Mouse (Mus musculus) limb, embryonic 10.5 days (tissue): ENCODE results near the gene Fzd1. TPM values are rescaled to one million over a fixed set of nuclear protein-coding genes. Genes with fewer than 3 reads are reported as not detected.

Experiments
- DNase-seq: peaks from one replicate; pipeline ENCODE4 v3.0.0-alpha.2; 2017; ENCODE audit warnings: low spot score
- H3K27ac ChIP-seq: fragments of 300-500 bp; sonication (generic); 2 replicates; pipeline ENCODE4 v1.5.1; 2016; ENCODE audit warnings: mild to moderate bottlenecking
- H3K27me3 ChIP-seq: fragments of 300-500 bp; sonication (generic); 2 replicates; pipeline ENCODE4 v1.6.1; 2016; ENCODE audit warnings: low read depth, mild to moderate bottlenecking; ENCODE audit not compliant: poor library complexity, severe bottlenecking
- H3K36me3 ChIP-seq: fragments of 300-500 bp; sonication (generic); 2 replicates; pipeline ENCODE4 v1.6.1; 2016; ENCODE audit warnings: mild to moderate bottlenecking, moderate library complexity
- H3K4me1 ChIP-seq: fragments of 300-500 bp; sonication (generic); 2 replicates; pipeline ENCODE4 v1.6.1; 2016
- H3K4me3 ChIP-seq: fragments of 300-500 bp; sonication (generic); 2 replicates; pipeline ENCODE4 v1.5.1; 2016; ENCODE audit warnings: mild to moderate bottlenecking, moderate library complexity
- H3K9me3 ChIP-seq: fragments of 300-500 bp; sonication (generic); replicated peaks from 2 replicates; pipeline ENCODE4 v1.6.1; 2016; ENCODE audit warnings: mild to moderate bottlenecking
- WGBS: fragments of 180-500 bp; shearing (Covaris S2); methylation state at CpG from one replicate; pipeline ENCODE4 v1.1.7; 2016; 5-methylcytosine and 5-hydroxymethylcytosine counted together
- polyA plus RNA-seq: library from polyadenylated mRNA; unstranded; fragments of >200 nt; fragmentation: Nextera tagmentation; extraction: Ambion mirVana; gene quantifications from 2 replicates; pipeline ENCODE4 v1.2.1, GENCODE M21; 2016

Fzd1 gene
- polyA plus RNA-seq, result 20.9 and 25.7 TPM in 2 replicates

DNA sequence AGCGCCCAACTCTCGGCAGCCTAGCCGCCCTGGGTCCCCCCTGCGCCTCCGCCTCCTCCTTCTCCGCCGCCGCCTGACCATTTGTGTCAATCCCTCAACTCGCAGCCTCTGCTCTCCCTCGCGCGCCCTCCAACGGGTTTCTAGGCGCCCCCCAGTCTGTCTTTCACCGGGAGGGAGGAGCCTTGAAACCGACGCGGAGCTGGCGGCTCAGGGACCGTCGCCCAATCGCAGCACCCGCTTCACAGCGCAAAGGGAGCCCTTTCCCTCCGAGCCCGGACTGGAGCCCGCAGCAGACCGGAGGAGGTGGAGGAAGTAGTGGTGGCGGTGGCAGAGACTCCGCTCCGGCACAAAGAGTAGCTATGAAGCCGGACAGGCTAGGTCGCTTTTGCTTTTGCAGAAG is at the start of gene Fzd1:
Fzd1 (minus strand) TSS at position 134 of the 400 bp plus-strand sequence.
- Histone ChIP-seq H3K4me3 (peak within 1 kb of the TSS; percentile 93), H3K27ac (peak within 1 kb of the TSS; percentile 98), H3K4me1 (peaks cover 46% of the 10 kb centered on the region), H3K9me3 (no peaks in the 10 kb centered on the region), H3K27me3 (no peaks in the 10 kb centered on the region), H3K36me3 (peaks cover 12% of the 10 kb centered on the region)
- peak; percentile 97 for DNase-seq
- WGBS, result under 1% methylated on average over 33 of the region's 33 CpGs

- no peaks in the 10 kb centered on the region for H3K27me3 ChIP-seq
- H3K27ac ChIP-seq, result peak overlapping the region; percentile 70
- no peak overlapping the region for H3K4me3 ChIP-seq
- no peaks in the 10 kb centered on the region for H3K36me3 ChIP-seq
- no peak for DNase-seq
- no peaks in the 10 kb centered on the region for H3K9me3 ChIP-seq
- peaks cover 27% of the 10 kb centered on the region for H3K4me1 ChIP-seq
- 45% methylated on average over 4 of the region's 4 CpGs for WGBS
Observed at GRCm38 (mm10) chr5:4805228-4805627, 47.4 kb upstream of the Fzd1 start.

- 82% methylated on average over 5 of the region's 5 CpGs for whole genome bisulfite sequencing
- Histone ChIP-seq H3K9me3 (no peaks in the 10 kb centered on the region), H3K4me3 (no peak overlapping the region), H3K4me1 (peaks cover 27% of the 10 kb centered on the region), H3K27me3 (no peaks in the 10 kb centered on the region), H3K36me3 (no peaks in the 10 kb centered on the region), H3K27ac (0 out of 2 replicates have a peak overlapping the region, but pooled peaks have one; percentile 70)
- DNase-seq, result no peak
Observed at GRCm38 (mm10) chr5:4803708-4804107, 45.9 kb upstream of the Fzd1 start.

- Histone ChIP-seq H3K27ac (no peak overlapping the region), H3K27me3 (no peaks in the 10 kb centered on the region), H3K9me3 (no peaks in the 10 kb centered on the region), H3K4me3 (no peak overlapping the region), H3K4me1 (peaks cover 27% of the 10 kb centered on the region), H3K36me3 (no peaks in the 10 kb centered on the region)
- no peak for DNase-seq
Observed at GRCm38 (mm10) chr5:4801971-4802370, 44.1 kb upstream of the Fzd1 start.

- Histone ChIP-seq H3K4me3 (no peak overlapping the region), H3K4me1 (peaks cover 26% of the 10 kb centered on the region), H3K9me3 (no peaks in the 10 kb centered on the region), H3K27me3 (no peaks in the 10 kb centered on the region), H3K36me3 (no peaks in the 10 kb centered on the region), H3K27ac (no peak overlapping the region)
- DNase-seq, result no peak
- WGBS, result 87% methylated on average over 8 of the region's 8 CpGs
Observed at GRCm38 (mm10) chr5:4801096-4801850, 43.4 kb upstream of the Fzd1 start.

DNA sequence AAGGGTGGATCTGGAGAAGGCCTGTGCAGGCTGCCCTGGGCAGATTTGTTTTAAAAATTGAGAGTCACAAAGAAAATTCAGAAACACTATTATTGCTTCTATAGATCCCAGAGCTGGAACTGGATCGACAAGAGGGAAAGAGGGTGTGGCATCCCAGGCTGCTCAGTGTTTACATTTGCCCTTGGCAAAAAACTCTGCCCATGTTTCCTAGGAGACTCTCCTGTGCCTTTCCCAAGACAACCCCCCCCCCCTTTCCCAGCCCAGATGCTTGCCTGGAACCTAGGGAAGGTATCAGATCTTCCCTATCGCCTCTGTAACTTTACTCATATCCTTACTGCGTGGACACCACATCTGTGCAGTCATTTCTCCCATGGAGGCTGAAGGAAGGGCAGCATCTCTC is 33.4 kb upstream of the Fzd1 start:
- no peaks in the 10 kb centered on the region for H3K36me3 ChIP-seq
- no peaks in the 10 kb centered on the region for H3K4me1 ChIP-seq
- H3K27me3 ChIP-seq, result no peaks in the 10 kb centered on the region
- no peak overlapping the region for H3K27ac ChIP-seq
- H3K9me3 ChIP-seq, result no peaks in the 10 kb centered on the region
- WGBS, result 75% methylated on average over 3 of the region's 3 CpGs
- no peak for DNase-seq
- no peak overlapping the region for H3K4me3 ChIP-seq

DNA sequence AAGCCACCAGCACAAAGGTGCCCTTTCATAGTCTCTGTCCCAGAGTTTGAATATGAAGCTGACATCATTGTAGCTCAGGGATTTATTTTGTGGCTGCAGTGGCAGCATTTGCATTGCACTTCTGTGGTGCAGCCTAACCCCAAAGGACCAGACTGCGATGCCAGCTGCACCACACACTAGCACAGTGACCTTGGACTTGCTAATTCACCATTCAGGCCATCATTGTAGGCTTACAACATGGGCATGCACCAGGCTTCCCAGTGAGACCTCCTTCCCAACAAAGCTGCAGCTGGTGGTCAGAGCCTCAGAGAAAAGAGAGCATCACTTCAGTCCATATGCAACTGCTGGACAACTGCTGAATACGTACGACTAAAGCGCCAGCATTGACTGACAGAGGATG is 32.4 kb upstream of the Fzd1 start:
- H3K36me3 ChIP-seq, result no peaks in the 10 kb centered on the region
- H3K4me1 ChIP-seq, result no peaks in the 10 kb centered on the region
- WGBS, result 95% methylated on average over 4 of the region's 4 CpGs
- H3K4me3 ChIP-seq, result no peak overlapping the region
- no peak for DNase-seq
- H3K27me3 ChIP-seq, result no peaks in the 10 kb centered on the region
- H3K27ac ChIP-seq, result no peak overlapping the region
- no peaks in the 10 kb centered on the region for H3K9me3 ChIP-seq

DNA sequence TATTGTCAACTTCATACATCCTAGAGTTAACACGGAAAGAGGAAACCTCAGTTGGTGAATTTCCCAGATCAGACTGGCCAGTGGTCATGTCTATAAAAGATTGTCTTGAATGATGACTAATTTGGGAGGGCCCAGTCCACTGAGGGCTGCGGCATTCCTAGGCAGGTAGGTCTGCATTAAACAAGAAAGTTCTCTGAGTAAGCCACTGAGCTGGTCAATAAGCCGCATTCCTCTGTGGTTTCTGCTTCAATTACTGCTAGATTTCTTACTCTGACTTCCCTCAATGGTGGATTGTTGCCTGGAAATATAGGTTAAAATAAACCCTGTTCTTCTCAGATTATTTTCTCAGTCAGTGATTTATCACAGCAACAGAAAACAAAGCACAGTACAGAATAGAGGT is 30.6 kb upstream of the Fzd1 start:
- 90% methylated on average over 3 of the region's 3 CpGs for WGBS
- DNase-seq, result no peak

GRCm38 (mm10) chr5:4786816-4787215 is 29.0 kb upstream of the Fzd1 start:
- WGBS, result 90% methylated on average over 3 of the region's 3 CpGs
- no peak for DNase-seq
- Histone ChIP-seq H3K4me3 (no peak overlapping the region), H3K36me3 (no peaks in the 10 kb centered on the region), H3K9me3 (no peaks in the 10 kb centered on the region), H3K27me3 (no peaks in the 10 kb centered on the region), H3K27ac (no peak overlapping the region), H3K4me1 (no peaks in the 10 kb centered on the region)

More for the DNA sequence above, 30.6 kb upstream of the Fzd1 start:
- Histone ChIP-seq H3K4me3 (no peak overlapping the region), H3K27me3 (no peaks in the 10 kb centered on the region), H3K27ac (no peak overlapping the region), H3K4me1 (no peaks in the 10 kb centered on the region), H3K36me3 (no peaks in the 10 kb centered on the region), H3K9me3 (no peaks in the 10 kb centered on the region)

GRCm38 (mm10) chr5:4778274-4778673 is 20.4 kb upstream of the Fzd1 start:
- H3K27ac ChIP-seq, result no peak overlapping the region
- H3K36me3 ChIP-seq, result no peaks in the 10 kb centered on the region
- 94% methylated on average over 3 of the region's 3 CpGs for WGBS
- DNase-seq, result no peak
- no peak overlapping the region for H3K4me3 ChIP-seq
- H3K27me3 ChIP-seq, result no peaks in the 10 kb centered on the region
- H3K4me1 ChIP-seq, result peaks cover 16% of the 10 kb centered on the region
- H3K9me3 ChIP-seq, result no peaks in the 10 kb centered on the region

GRCm38 (mm10) chr5:4776495-4776894 is 18.7 kb upstream of the Fzd1 start:
- Histone ChIP-seq H3K4me1 (peaks cover 16% of the 10 kb centered on the region), H3K4me3 (no peak overlapping the region), H3K27ac (peak overlapping the region; percentile 46; the same call in 1 of the 2 replicates), H3K9me3 (no peaks in the 10 kb centered on the region), H3K36me3 (no peaks in the 10 kb centered on the region), H3K27me3 (no peaks in the 10 kb centered on the region)
- peak; percentile 43 for DNase-seq
- WGBS, result 10% methylated on average over 2 of the region's 2 CpGs

DNA sequence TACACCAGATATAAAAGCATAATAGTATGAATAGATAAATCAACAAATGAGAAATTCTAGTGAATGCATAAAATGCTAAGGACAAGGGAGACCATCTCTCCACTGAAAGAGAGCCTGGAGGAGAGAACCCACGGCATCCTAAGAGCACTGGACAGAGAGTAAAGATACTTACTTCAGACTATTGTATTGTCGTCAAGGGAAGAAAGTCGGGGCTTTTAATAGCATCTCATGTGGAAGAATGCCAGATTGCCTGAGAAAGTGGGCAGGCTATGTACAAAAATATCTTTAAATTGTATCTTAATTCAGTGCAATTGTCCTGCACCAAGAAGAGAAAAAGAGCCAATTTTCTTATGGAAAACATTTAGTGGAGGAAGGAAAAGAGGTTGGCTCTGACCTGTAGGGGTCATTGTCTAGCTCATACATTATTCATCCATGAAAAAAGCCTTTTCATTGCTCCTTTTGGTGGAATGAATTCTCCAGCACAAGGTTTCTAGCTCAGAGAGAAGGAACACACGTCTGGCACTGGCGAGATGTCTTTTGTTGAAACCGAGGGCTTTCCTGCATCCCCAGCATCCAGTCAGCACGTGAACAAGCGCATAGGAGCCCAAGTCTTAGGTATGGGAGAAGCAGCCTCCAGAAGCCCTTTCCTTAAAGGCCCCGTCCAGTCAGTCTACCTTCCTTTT is 15.4 kb upstream of the Fzd1 start:
- 65% methylated on average over 9 of the region's 9 CpGs for WGBS
- Histone ChIP-seq H3K36me3 (no peaks in the 10 kb centered on the region), H3K27ac (no peak overlapping the region), H3K9me3 (no peaks in the 10 kb centered on the region), H3K27me3 (no peaks in the 10 kb centered on the region), H3K4me1 (peaks cover 16% of the 10 kb centered on the region), H3K4me3 (no peak overlapping the region)
- DNase-seq, result no peak

GRCm38 (mm10) chr5:4770609-4771008 is 12.8 kb upstream of the Fzd1 start:
- WGBS, result 74% methylated on average over 1 of the region's 1 CpGs

More at GRCm38 (mm10) chr5:4770609-4771008, 12.8 kb upstream of the Fzd1 start:
- no peak overlapping the region for H3K4me3 ChIP-seq
- H3K27ac ChIP-seq, result no peak overlapping the region
- H3K27me3 ChIP-seq, result no peaks in the 10 kb centered on the region
- no peaks in the 10 kb centered on the region for H3K9me3 ChIP-seq
- DNase-seq, result no peak
- peaks cover 4% of the 10 kb centered on the region for H3K4me1 ChIP-seq
- no peaks in the 10 kb centered on the region for H3K36me3 ChIP-seq
